Mouse (Mus musculus) heart, adult 2 months (tissue): ENCODE measurements around the gene Txnrd1.

Experiments used
- CTCF ChIP-seq: fragments of 200-600 bp; IDR thresholded peaks from 2 replicates; pipeline ENCODE4 v1.8.1; 2022; ENCODE audit warnings: antibody characterized with exemption, mild to moderate bottlenecking, moderate library complexity
- EP300 ChIP-seq: fragments of 200-500 bp; IDR thresholded peaks from 2 replicates; pipeline ENCODE4 v1.6.1; 2011; ENCODE audit warnings: low read depth, low read length, control low read depth; ENCODE audit not compliant: insufficient read depth
- POLR2A ChIP-seq: fragments of 200-500 bp; IDR thresholded peaks from 2 replicates; pipeline ENCODE4 v1.6.1; 2011; ENCODE audit warnings: mild to moderate bottlenecking, low read depth, low read length, control low read depth; ENCODE audit not compliant: insufficient read depth

DNA sequence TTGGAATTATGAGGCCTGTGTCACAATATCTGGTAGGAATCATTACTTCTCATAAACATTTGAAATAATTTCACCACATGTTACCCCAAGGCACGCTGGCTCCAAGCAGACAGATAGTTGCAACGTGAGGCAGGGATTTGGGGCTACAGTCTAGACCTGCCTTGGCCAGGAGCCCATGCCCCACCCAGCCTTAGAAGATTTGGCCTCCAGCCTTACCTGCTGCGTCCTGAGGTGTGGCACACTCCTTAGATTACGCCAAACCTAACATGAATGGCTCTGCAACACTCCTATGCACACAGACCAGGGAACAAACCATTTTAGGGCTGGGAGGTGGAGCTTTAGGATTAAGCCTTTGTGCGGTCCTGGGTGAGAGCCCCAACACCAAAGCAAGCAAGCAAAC lies 33.7 kb upstream of the Txnrd1 start:
- TF ChIP-seq CTCF = no peak
- no peak for TF ChIP-seq EP300
- TF ChIP-seq POLR2A = no peak
